Mouse (Mus musculus): ENCODE measurements at regions not wholly inside any gene's neighbourhood (a gene's known extent, or its start where the extent isn't known, plus 50 kb on each side); places are given as distances from the start of the nearest gene placed in this dataset.

GRCm38 (mm10) chr6:147799009-147799727 lies 247.9 kb upstream of the Far2 start:
- Histone ChIP-seq H3K4me1 (replicated peaks) (no peaks in the 10 kb centered on the region), H3K9ac (no peak overlapping the region), H3K27me3 (no peaks in the 10 kb centered on the region), H3K4me2 (no peak overlapping the region), H3K9me3 (no peaks in the 10 kb centered on the region), H3K27ac (no peak overlapping the region), H3K36me3 (no peaks in the 10 kb centered on the region), H3K4me3 (no peak overlapping the region)
- ATAC-seq (ENCODE audit: low FRiP score): no peak
- 83% methylated on average over 9 of the region's 9 CpGs for WGBS

DNA sequence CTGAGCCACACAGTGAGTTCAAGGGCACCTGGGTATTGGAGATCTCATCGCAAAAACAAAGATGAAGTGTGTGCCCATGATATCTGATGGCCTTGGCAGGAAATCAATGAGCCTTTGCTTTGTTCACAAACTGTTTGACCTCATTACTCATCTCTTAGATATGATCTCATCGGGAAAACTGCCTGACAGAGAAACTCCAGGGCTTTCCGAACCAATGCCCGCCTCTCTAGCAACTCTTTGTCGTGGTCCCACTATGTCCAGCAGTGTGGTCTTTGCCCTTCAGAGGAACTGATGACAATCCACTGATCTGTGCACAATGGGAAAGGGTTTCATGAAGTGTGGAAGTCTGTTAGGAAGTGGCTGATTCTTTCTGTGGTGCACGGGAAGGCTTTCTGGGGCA lies 247.2 kb upstream of the Far2 start:
- Histone ChIP-seq H3K4me1 (replicated peaks) (no peaks in the 10 kb centered on the region), H3K4me2 (no peak overlapping the region), H3K36me3 (no peaks in the 10 kb centered on the region), H3K27ac (no peak overlapping the region), H3K9me3 (no peaks in the 10 kb centered on the region), H3K27me3 (no peaks in the 10 kb centered on the region), H3K4me3 (no peak overlapping the region), H3K9ac (no peak overlapping the region)
- 84% methylated on average over 6 of the region's 6 CpGs for WGBS
- ATAC-seq (ENCODE audit: low FRiP score): no peak

- ATAC-seq (ENCODE audit: low FRiP score): no peak
- no peak overlapping the region for H3K9ac ChIP-seq
- H3K9me3 ChIP-seq: no peaks in the 10 kb centered on the region
- no peaks in the 10 kb centered on the region for H3K27me3 ChIP-seq
- H3K4me1 ChIP-seq (replicated peaks): no peaks in the 10 kb centered on the region
- no peak overlapping the region for H3K4me2 ChIP-seq
- no peak overlapping the region for H3K27ac ChIP-seq
- 89% methylated on average over 5 of the region's 5 CpGs for WGBS
- H3K4me3 ChIP-seq: no peak overlapping the region
- H3K36me3 ChIP-seq: no peaks in the 10 kb centered on the region
These were observed 246.2 kb upstream of the Far2 start for GRCm38 (mm10) chr6:147800846-147801245.

GRCm38 (mm10) chr6:147803893-147804292 lies 243.2 kb upstream of the Far2 start:
- Histone ChIP-seq H3K27ac (no peak overlapping the region), H3K36me3 (no peaks in the 10 kb centered on the region), H3K9ac (no peak overlapping the region), H3K27me3 (no peaks in the 10 kb centered on the region), H3K9me3 (no peaks in the 10 kb centered on the region), H3K4me2 (no peak overlapping the region), H3K4me3 (no peak overlapping the region), H3K4me1 (replicated peaks) (no peaks in the 10 kb centered on the region)
- ATAC-seq (ENCODE audit: low FRiP score): no peak
- WGBS: 85% methylated on average over 2 of the region's 2 CpGs

GRCm38 (mm10) chr6:147810710-147811109 lies 236.3 kb upstream of the Far2 start:
- Histone ChIP-seq H3K4me3 (no peak overlapping the region), H3K27me3 (no peaks in the 10 kb centered on the region), H3K36me3 (no peaks in the 10 kb centered on the region), H3K4me2 (no peak overlapping the region), H3K9me3 (no peaks in the 10 kb centered on the region), H3K9ac (no peak overlapping the region), H3K4me1 (replicated peaks) (no peaks in the 10 kb centered on the region), H3K27ac (no peak overlapping the region)
- WGBS: 46% methylated on average over 1 of the region's 1 CpGs
- ATAC-seq (ENCODE audit: low FRiP score): no peak

GRCm38 (mm10) chr6:147816861-147817260 lies 230.2 kb upstream of the Far2 start:
- ATAC-seq (ENCODE audit: low FRiP score): no peak
- 69% methylated on average over 7 of the region's 7 CpGs for WGBS
- H3K4me2 ChIP-seq: no peak overlapping the region

DNA sequence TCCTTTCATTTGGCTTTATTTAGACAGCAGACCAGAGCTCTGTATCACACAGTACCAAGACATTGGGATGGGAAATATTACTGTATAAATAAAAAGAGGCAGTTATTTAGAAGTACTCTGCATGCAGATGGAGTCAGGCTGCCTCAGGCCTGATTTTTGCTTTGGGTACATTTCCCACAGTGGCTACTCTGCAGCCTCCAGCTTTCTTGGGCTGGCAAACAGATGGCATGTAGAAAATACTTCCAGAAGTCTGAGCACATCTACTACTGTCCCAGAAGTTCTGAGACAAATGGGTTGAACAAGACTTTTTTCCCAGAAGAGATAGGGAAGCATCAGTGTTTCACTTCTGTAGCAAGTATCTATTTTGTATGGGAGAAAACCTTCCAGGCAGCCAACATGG lies 229.8 kb upstream of the Far2 start:
- Histone ChIP-seq H3K27ac (no peak overlapping the region), H3K36me3 (no peaks in the 10 kb centered on the region), H3K4me2 (no peak overlapping the region), H3K9me3 (no peaks in the 10 kb centered on the region), H3K9ac (no peak overlapping the region), H3K4me3 (no peak overlapping the region), H3K27me3 (no peaks in the 10 kb centered on the region), H3K4me1 (replicated peaks) (no peaks in the 10 kb centered on the region)
- no peak for ATAC-seq (ENCODE audit: low FRiP score)

More at GRCm38 (mm10) chr6:147816861-147817260, 230.2 kb upstream of the Far2 start:
- no peaks in the 10 kb centered on the region for H3K27me3 ChIP-seq
- H3K27ac ChIP-seq: no peak overlapping the region
- no peak overlapping the region for H3K4me3 ChIP-seq
- H3K9ac ChIP-seq: no peak overlapping the region
- H3K9me3 ChIP-seq: no peaks in the 10 kb centered on the region
- H3K4me1 ChIP-seq (replicated peaks): no peaks in the 10 kb centered on the region
- no peaks in the 10 kb centered on the region for H3K36me3 ChIP-seq

GRCm38 (mm10) chr6:147822215-147822614 lies 224.8 kb upstream of the Far2 start:
- H3K4me3 ChIP-seq: no peak overlapping the region
- H3K4me2 ChIP-seq: no peak overlapping the region
- no peak for ATAC-seq (ENCODE audit: low FRiP score)
- H3K9me3 ChIP-seq: no peaks in the 10 kb centered on the region
- no peak overlapping the region for H3K27ac ChIP-seq
- H3K36me3 ChIP-seq: no peaks in the 10 kb centered on the region
- no peaks in the 10 kb centered on the region for H3K27me3 ChIP-seq
- 42% methylated on average over 4 of the region's 4 CpGs for WGBS
- H3K4me1 ChIP-seq (replicated peaks): no peaks in the 10 kb centered on the region
- no peak overlapping the region for H3K9ac ChIP-seq

GRCm38 (mm10) chr6:147832521-147832920 lies 214.5 kb upstream of the Far2 start:
- Histone ChIP-seq H3K27me3 (no peaks in the 10 kb centered on the region), H3K4me3 (no peak overlapping the region), H3K9me3 (no peaks in the 10 kb centered on the region), H3K4me1 (replicated peaks) (no peaks in the 10 kb centered on the region), H3K9ac (no peak overlapping the region), H3K4me2 (no peak overlapping the region), H3K36me3 (no peaks in the 10 kb centered on the region), H3K27ac (no peak overlapping the region)
- no peak for ATAC-seq (ENCODE audit: low FRiP score)
- WGBS: 66% methylated on average over 3 of the region's 3 CpGs

DNA sequence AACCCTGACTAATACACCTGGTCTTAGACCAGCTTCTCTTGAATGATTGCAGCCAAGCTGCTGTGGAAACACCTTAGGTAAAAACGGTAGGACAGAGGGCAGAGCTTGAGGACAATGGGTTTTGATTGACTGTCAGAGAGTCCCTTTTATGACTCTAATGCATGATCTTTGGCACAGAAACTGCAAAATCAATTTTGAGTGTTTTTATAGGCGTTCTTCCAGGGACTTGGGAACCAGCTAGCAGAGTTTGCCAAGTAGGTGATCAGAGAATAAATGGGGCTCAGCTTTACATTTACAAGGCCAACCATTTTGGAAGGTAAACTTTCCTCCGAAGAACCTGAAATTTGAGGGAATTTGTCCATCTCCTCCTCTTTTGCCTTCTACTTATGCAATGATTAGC lies 213.6 kb upstream of the Far2 start:
- no peaks in the 10 kb centered on the region for H3K9me3 ChIP-seq
- no peaks in the 10 kb centered on the region for H3K4me1 ChIP-seq (replicated peaks)
- WGBS: 89% methylated on average over 3 of the region's 3 CpGs
- no peaks in the 10 kb centered on the region for H3K36me3 ChIP-seq
- no peaks in the 10 kb centered on the region for H3K27me3 ChIP-seq
- no peak overlapping the region for H3K4me2 ChIP-seq
- H3K4me3 ChIP-seq: no peak overlapping the region
- no peak overlapping the region for H3K9ac ChIP-seq
- no peak overlapping the region for H3K27ac ChIP-seq
- ATAC-seq (ENCODE audit: low FRiP score): no peak

GRCm38 (mm10) chr6:147838846-147839245 lies 208.2 kb upstream of the Far2 start:
- Histone ChIP-seq H3K9ac (no peak overlapping the region), H3K27me3 (no peaks in the 10 kb centered on the region)

DNA sequence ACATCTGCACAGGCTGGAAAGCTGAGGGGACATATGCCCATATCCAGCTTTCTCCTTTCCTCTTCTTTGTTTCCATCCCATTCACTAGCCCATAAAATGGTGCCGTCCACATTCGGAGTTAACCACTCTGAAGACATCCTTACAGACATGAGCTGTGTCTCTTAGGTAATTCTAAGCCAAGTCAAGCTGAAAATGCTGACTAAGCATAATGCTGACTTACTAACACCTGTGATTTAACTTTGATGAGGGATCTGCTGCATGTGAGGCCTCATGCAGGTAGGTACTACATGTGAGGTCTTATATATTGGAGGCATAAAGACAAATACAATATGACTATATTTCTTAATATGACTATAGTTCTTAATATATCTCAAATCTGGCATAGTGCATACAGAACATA lies 197.1 kb upstream of the Far2 start:
- WGBS: 100% methylated on average over 2 of the region's 2 CpGs
- Histone ChIP-seq H3K9me3 (no peaks in the 10 kb centered on the region), H3K4me1 (replicated peaks) (no peaks in the 10 kb centered on the region), H3K27ac (no peak overlapping the region), H3K9ac (no peak overlapping the region), H3K4me3 (no peak overlapping the region), H3K4me2 (no peak overlapping the region), H3K36me3 (no peaks in the 10 kb centered on the region), H3K27me3 (no peaks in the 10 kb centered on the region)
- no peak for ATAC-seq (ENCODE audit: low FRiP score)

More at GRCm38 (mm10) chr6:147838846-147839245, 208.2 kb upstream of the Far2 start:
- no peak overlapping the region for H3K27ac ChIP-seq
- H3K4me2 ChIP-seq: no peak overlapping the region
- H3K4me1 ChIP-seq (replicated peaks): no peaks in the 10 kb centered on the region
- no peaks in the 10 kb centered on the region; the same call in 1 of the 2 replicates for H3K9me3 ChIP-seq
- no peak overlapping the region for H3K4me3 ChIP-seq
- WGBS: 83% methylated on average over 5 of the region's 5 CpGs
- ATAC-seq (ENCODE audit: low FRiP score): no peak
- no peaks in the 10 kb centered on the region for H3K36me3 ChIP-seq

- Histone ChIP-seq H3K27ac (no peak overlapping the region), H3K9me3 (no peaks in the 10 kb centered on the region), H3K4me3 (no peak overlapping the region), H3K9ac (no peak overlapping the region), H3K4me2 (no peak overlapping the region), H3K4me1 (replicated peaks) (no peaks in the 10 kb centered on the region), H3K36me3 (no peaks in the 10 kb centered on the region), H3K27me3 (no peaks in the 10 kb centered on the region)
- 36% methylated on average over 2 of the region's 2 CpGs for WGBS
- no peak for ATAC-seq (ENCODE audit: low FRiP score)
These were observed 185.9 kb upstream of the Far2 start for GRCm38 (mm10) chr6:147861116-147861515.
